Mouse (Mus musculus) thymus, postnatal 25 days (tissue): ENCODE measurements around the gene Slc46a1.

Experiments
- DNase-seq: peaks from one replicate; pipeline ENCODE4 v3.0.0; 2022

Slc46a1 gene

GRCm38 (mm10) chr11:78465568-78466180 is at the start of gene Slc46a1:
TSS of gene Slc46a1 (plus strand) at chr11:78465697.
- DNase-seq = peak; percentile 72

- DNase-seq = no peak
Observed at GRCm38 (mm10) chr11:78416854-78417253, 48.6 kb upstream of the Slc46a1 start.

GRCm38 (mm10) chr11:78420263-78420889 is 45.1 kb upstream of the Slc46a1 start:
- DNase-seq = no peak

- no peak for DNase-seq
Observed at GRCm38 (mm10) chr11:78421201-78422009, 44.1 kb upstream of the Slc46a1 start.

- no peak for DNase-seq
Observed at GRCm38 (mm10) chr11:78422055-78422819, 43.3 kb upstream of the Slc46a1 start, which contains the start of gene Slc13a2. TSS of gene Slc13a2 (minus strand) at chr11:78422217.

GRCm38 (mm10) chr11:78424352-78424751 is 41.1 kb upstream of the Slc46a1 start:
- DNase-seq = no peak

- no peak for DNase-seq
Observed at GRCm38 (mm10) chr11:78425572-78425971, 39.9 kb upstream of the Slc46a1 start.

GRCm38 (mm10) chr11:78427655-78428054 is 37.8 kb upstream of the Slc46a1 start:
- no peak for DNase-seq

GRCm38 (mm10) chr11:78428309-78428708 is 37.2 kb upstream of the Slc46a1 start:
- DNase-seq = no peak

- DNase-seq = no peak
Observed at GRCm38 (mm10) chr11:78430195-78430878, 35.2 kb upstream of the Slc46a1 start.

- DNase-seq = no peak
Observed at GRCm38 (mm10) chr11:78431176-78431575, 34.3 kb upstream of the Slc46a1 start.

- DNase-seq = no peak
Observed at GRCm38 (mm10) chr11:78434052-78434451, 31.4 kb upstream of the Slc46a1 start.

GRCm38 (mm10) chr11:78435776-78436349 is 29.6 kb upstream of the Slc46a1 start:
- peak; percentile 51 for DNase-seq

GRCm38 (mm10) chr11:78437182-78437581 is 28.3 kb upstream of the Slc46a1 start:
- no peak for DNase-seq

GRCm38 (mm10) chr11:78438399-78438930 is 27.0 kb upstream of the Slc46a1 start:
- DNase-seq = no peak

- DNase-seq = no peak
Observed at GRCm38 (mm10) chr11:78443115-78443514, 22.4 kb upstream of the Slc46a1 start.

GRCm38 (mm10) chr11:78447168-78447567 is 18.3 kb upstream of the Slc46a1 start:
- no peak for DNase-seq

- DNase-seq = no peak
Observed at GRCm38 (mm10) chr11:78448242-78448641, 17.3 kb upstream of the Slc46a1 start.

GRCm38 (mm10) chr11:78450337-78450736 is 15.2 kb upstream of the Slc46a1 start:
- no peak for DNase-seq

- DNase-seq = peak; percentile 72
Observed at GRCm38 (mm10) chr11:78453675-78454074, 11.8 kb upstream of the Slc46a1 start.

GRCm38 (mm10) chr11:78454276-78454675 is 11.2 kb upstream of the Slc46a1 start:
- DNase-seq = no peak

- DNase-seq = peak; percentile 44
Observed at GRCm38 (mm10) chr11:78455308-78455707, 10.2 kb upstream of the Slc46a1 start.
